Comparison of ENCODE assay signal across 17 mouse cellular contexts in the genomic region with DNA sequence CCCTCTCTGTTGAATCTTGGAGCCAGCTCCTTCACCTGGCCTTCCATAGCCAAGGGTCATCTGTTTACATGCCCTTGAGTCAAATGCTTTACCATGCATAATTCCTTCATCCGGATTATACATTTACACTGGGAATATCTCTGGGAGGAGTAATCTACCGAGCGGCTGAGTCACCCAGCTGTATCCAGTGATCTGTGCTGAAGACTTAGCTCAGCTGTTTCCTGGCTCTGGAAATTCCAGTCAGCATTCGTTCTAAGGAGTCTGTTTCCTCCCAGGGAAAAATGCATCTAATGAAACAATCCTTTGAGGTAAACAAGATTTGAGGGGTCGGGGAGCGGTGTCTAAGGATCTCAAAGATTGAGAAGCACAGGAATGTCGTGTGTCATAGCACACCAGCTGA.
DNase-seq lines count a peak whose midpoint lies in the region; ATAC-seq and TF ChIP-seq lines count a peak whose summit lies in the region.
"Had no signal": no experiment of that assay in that cellular context is flagged by ENCODE, and none has a peak within 500 bp of the region (broad histone marks: within the 10 kb centered on the region; RNA-seq: fewer than 3 reads in every experiment).

No protein-coding gene starts in this region.

- WGBS in heart, postnatal 0 days, result 43% methylated on average over 7 of the region's 7 CpGs
- 59% methylated on average over 7 of the region's 7 CpGs for WGBS in heart, embryonic 11.5 days (ENCODE audit: insufficient replicate concordance)
- WGBS in forebrain, embryonic 12.5 days, result 61% methylated on average over 7 of the region's 7 CpGs
- WGBS in hindbrain, embryonic 15.5 days, result 39% methylated on average over 7 of the region's 7 CpGs
- whole genome bisulfite sequencing in midbrain, postnatal 0 days, result 29% methylated on average over 7 of the region's 7 CpGs

- peaks cover 1% of the 10 kb centered on the region; the same call in 1 of the 2 replicates for H3K4me1 ChIP-seq in heart, postnatal 0 days (ENCODE audit: control insufficient read depth, insufficient read depth)
- no peaks in the 10 kb centered on the region for H3K4me1 ChIP-seq in heart, embryonic 11.5 days (ENCODE audit: control insufficient read depth, insufficient read depth, low read length)
- peaks cover 73% of the 10 kb centered on the region for H3K4me1 ChIP-seq in forebrain, embryonic 12.5 days
- H3K4me1 ChIP-seq in hindbrain, embryonic 15.5 days (replicated peaks), result peaks cover 41% of the 10 kb centered on the region
- peaks cover 7% of the 10 kb centered on the region; the same call in 1 of the 2 replicates for H3K4me1 ChIP-seq in midbrain, postnatal 0 days (ENCODE audit: insufficient read depth, low read length)

- no peak for TF ChIP-seq CTCF in heart, postnatal 0 days (IDR thresholded peaks at IDR 0.05; ENCODE audit: low read depth)
- TF ChIP-seq CTCF in midbrain, postnatal 0 days (IDR thresholded peaks at IDR 0.05), result no peak

- DNase-seq in heart, postnatal 0 days (ENCODE audit: low spot score), result peak; percentile 23
- no peak for DNase-seq in midbrain, postnatal 0 days (ENCODE audit: low spot score)
- no peak for DNase-seq in natural killer cell, adult 2 months (ENCODE audit: low spot score in 2 of 2)
- DNase-seq in cerebellum, adult 8-10 months, result no peak
- DNase-seq: adrenal gland, postnatal 14 days; cerebellum, postnatal 14 days; gastrocnemius, postnatal 36 days; kidney, adult 9 months; lung, postnatal 4 days; spleen, adult 18-20 months had no signal

- H3K9me3 ChIP-seq in heart, postnatal 0 days (replicated peaks; ENCODE audit: control insufficient read depth, low read length), result no peaks in the 10 kb centered on the region
- H3K9me3 ChIP-seq in heart, embryonic 11.5 days (replicated peaks; ENCODE audit: control insufficient read depth, low read length), result no peaks in the 10 kb centered on the region
- no peaks in the 10 kb centered on the region for H3K9me3 ChIP-seq in forebrain, embryonic 12.5 days
- no peaks in the 10 kb centered on the region for H3K9me3 ChIP-seq in hindbrain, embryonic 15.5 days
- no peaks in the 10 kb centered on the region for H3K9me3 ChIP-seq in midbrain, postnatal 0 days (ENCODE audit: low read length)
- H3K9me3 ChIP-seq: heart, embryonic 13.5 days had no signal

- no peak overlapping the region for H3K4me2 ChIP-seq in heart, postnatal 0 days (ENCODE audit: low read depth, low read length)
- H3K4me2 ChIP-seq in heart, embryonic 11.5 days, result no peak overlapping the region
- H3K4me2 ChIP-seq in forebrain, embryonic 12.5 days, result no peak overlapping the region
- H3K4me2 ChIP-seq in hindbrain, embryonic 15.5 days, result no peak overlapping the region
- no peak overlapping the region for H3K4me2 ChIP-seq in midbrain, postnatal 0 days (ENCODE audit: low read depth, low read length, poor library complexity, severe bottlenecking)
- H3K4me2 ChIP-seq: heart, embryonic 13.5 days had no signal

- no peak overlapping the region for H3K9ac ChIP-seq in heart, postnatal 0 days (replicated peaks; ENCODE audit: low read depth, low read length)
- H3K9ac ChIP-seq in heart, embryonic 11.5 days (ENCODE audit: low read depth, low read length), result no peak overlapping the region
- no peak overlapping the region for H3K9ac ChIP-seq in forebrain, embryonic 12.5 days
- no peak overlapping the region for H3K9ac ChIP-seq in hindbrain, embryonic 15.5 days
- no peak overlapping the region for H3K9ac ChIP-seq in midbrain, postnatal 0 days (replicated peaks; ENCODE audit: low read length, poor library complexity, severe bottlenecking)
- H3K9ac ChIP-seq: heart, embryonic 13.5 days; liver, embryonic 14.5 days had no signal

- no peak overlapping the region for H3K4me3 ChIP-seq in heart, postnatal 0 days (ENCODE audit: low read depth, low read length)
- H3K4me3 ChIP-seq in heart, embryonic 11.5 days (ENCODE audit: low read depth, low read length), result no peak overlapping the region
- H3K4me3 ChIP-seq in forebrain, embryonic 12.5 days (replicated peaks), result no peak overlapping the region
- no peak overlapping the region for H3K4me3 ChIP-seq in hindbrain, embryonic 15.5 days
- H3K4me3 ChIP-seq in midbrain, postnatal 0 days (ENCODE audit: low read depth, low read length), result no peak overlapping the region
- H3K4me3 ChIP-seq: heart, embryonic 13.5 days; layer of hippocampus, adult 2 months had no signal

- no peak for TF ChIP-seq EP300 in heart, postnatal 0 days (IDR thresholded peaks at IDR 0.05; ENCODE audit: low read depth)

- no peak overlapping the region for H3K27ac ChIP-seq in heart, postnatal 0 days (ENCODE audit: low read depth)
- no peak overlapping the region for H3K27ac ChIP-seq in heart, embryonic 11.5 days (ENCODE audit: low read depth, low read length)
- H3K27ac ChIP-seq in forebrain, embryonic 12.5 days, result peak overlapping the region; percentile 86
- peak overlapping the region; percentile 76 for H3K27ac ChIP-seq in hindbrain, embryonic 15.5 days (replicated peaks)
- 0 out of 2 replicates have a peak overlapping the region, but pooled peaks have one; percentile 7 for H3K27ac ChIP-seq in midbrain, postnatal 0 days (ENCODE audit: low read depth, low read length)
- H3K27ac ChIP-seq: heart, embryonic 13.5 days; layer of hippocampus, adult 2 months; liver, embryonic 14.5 days had no signal

- no peaks in the 10 kb centered on the region for H3K36me3 ChIP-seq in heart, postnatal 0 days (replicated peaks; ENCODE audit: control insufficient read depth, insufficient read depth, low read length)
- no peaks in the 10 kb centered on the region for H3K36me3 ChIP-seq in heart, embryonic 11.5 days (ENCODE audit: control insufficient read depth, insufficient read depth, low read length)
- no peaks in the 10 kb centered on the region for H3K36me3 ChIP-seq in forebrain, embryonic 12.5 days (replicated peaks)
- no peaks in the 10 kb centered on the region for H3K36me3 ChIP-seq in hindbrain, embryonic 15.5 days
- H3K36me3 ChIP-seq in midbrain, postnatal 0 days (ENCODE audit: insufficient read depth, low read length), result no peaks in the 10 kb centered on the region
- H3K36me3 ChIP-seq: heart, embryonic 13.5 days had no signal

- no peaks in the 10 kb centered on the region for H3K27me3 ChIP-seq in heart, postnatal 0 days (ENCODE audit: control insufficient read depth, insufficient read depth, low read length)
- no peaks in the 10 kb centered on the region for H3K27me3 ChIP-seq in heart, embryonic 11.5 days (ENCODE audit: control insufficient read depth, insufficient read depth, low read length)
- no peaks in the 10 kb centered on the region for H3K27me3 ChIP-seq in forebrain, embryonic 12.5 days
- no peaks in the 10 kb centered on the region for H3K27me3 ChIP-seq in hindbrain, embryonic 15.5 days
- H3K27me3 ChIP-seq in midbrain, postnatal 0 days (ENCODE audit: insufficient read depth, low read length), result no peaks in the 10 kb centered on the region

- ATAC-seq in heart, postnatal 0 days (ENCODE audit: insufficient read depth, low read depth), result peak; percentile 36; the same call in 1 of the 2 replicates
- ATAC-seq in heart, embryonic 11.5 days (replicated peaks; ENCODE audit: insufficient number of reproducible peaks, low FRiP score, low TSS enrichment), result no peak
- 0 out of 2 replicates have a peak, but pooled peaks have one; percentile 12 for ATAC-seq in forebrain, embryonic 12.5 days (ENCODE audit: low FRiP score)
- ATAC-seq in hindbrain, embryonic 15.5 days (ENCODE audit: low FRiP score, low read depth), result no peak
- ATAC-seq in midbrain, postnatal 0 days (ENCODE audit: low FRiP score), result no peak
- no peak for ATAC-seq in monocyte, adult 5-6 weeks (replicated peaks; ENCODE audit: insufficient number of reproducible peaks, low FRiP score, low TSS enrichment, poor library complexity, severe bottlenecking)

Comparison
In these comparisons a context has a peak if more than half of its experiments do, and no peak if none do; other contexts are left out.
1. ATAC-seq: peak in heart, postnatal 0 days (single experiment) and forebrain, embryonic 12.5 days (single experiment); none in heart, embryonic 11.5 days (single experiment), hindbrain, embryonic 15.5 days (single experiment), midbrain, postnatal 0 days (single experiment) and monocyte, adult 5-6 weeks (single experiment).
2. H3K27ac ChIP-seq: peak in forebrain, embryonic 12.5 days (single experiment), hindbrain, embryonic 15.5 days (single experiment) and midbrain, postnatal 0 days (single experiment); none in heart, postnatal 0 days (single experiment) and heart, embryonic 11.5 days (single experiment).